ENCODE assay signal across 15 mouse cellular contexts in genomic region chr13:55542891-55543290, GRCm38 (mm10). TPM values are rescaled to one million over a fixed set of nuclear protein-coding genes. Genes with fewer than 3 reads are reported as not detected.
DNase-seq lines count a peak whose midpoint lies in the region; ATAC-seq and TF ChIP-seq lines count a peak whose summit lies in the region.
"Had no signal": no experiment of that assay in that cellular context is flagged by ENCODE, and none has a peak within 500 bp of the region (broad histone marks: within the 10 kb centered on the region; RNA-seq: fewer than 3 reads in every experiment).

No protein-coding gene starts in this region.

- no peak for TF ChIP-seq CTCF in lung, postnatal 0 days (IDR thresholded peaks at IDR 0.05)
- TF ChIP-seq CTCF in left cerebral cortex, adult 2 months (IDR thresholded peaks at IDR 0.05), result no peak

- WGBS in lung, postnatal 0 days, result 90% methylated on average over 4 of the region's 4 CpGs

- H3K4me3 ChIP-seq in lung, postnatal 0 days (ENCODE audit: low read depth, low read length), result no peak overlapping the region
- H3K4me3 ChIP-seq in left cerebral cortex, adult 2 months, result no peak overlapping the region
- H3K4me3 ChIP-seq: embryonic facial prominence, embryonic 13.5 days; heart, adult 2 months; liver, embryonic 13.5 days had no signal

- intact Hi-C loops in left cerebral cortex, adult 2 months (cut with DNase I), result no loop called here

- no peak overlapping the region for H3K27ac ChIP-seq in lung, postnatal 0 days (ENCODE audit: low read length)
- H3K27ac ChIP-seq in left cerebral cortex, adult 2 months, result no peak overlapping the region
- H3K27ac ChIP-seq: embryonic facial prominence, embryonic 13.5 days; heart, adult 2 months; liver, embryonic 13.5 days had no signal

- no peak overlapping the region for H3K4me2 ChIP-seq in lung, postnatal 0 days (replicated peaks; ENCODE audit: low read depth, low read length)
- H3K4me2 ChIP-seq: embryonic facial prominence, embryonic 13.5 days; liver, embryonic 13.5 days had no signal

- peak; percentile 23 for DNase-seq in cerebellum, adult 11-12 months
- no peak for DNase-seq in cerebellum, adult 9-10 months
- peak; percentile 29 for DNase-seq in ovary, postnatal 10 days (ENCODE audit: low spot score)
- no peak for DNase-seq in ovary, adult 18-20 months (ENCODE audit: low spot score)
- DNase-seq in lung, postnatal 0 days (ENCODE audit: low spot score), result no peak
- no peak for DNase-seq in left cerebral cortex, adult 2 months (ENCODE audit: extremely low spot score in 1 of 2, low spot score in 2 of 2)
- DNase-seq in spleen, adult 12 weeks (ENCODE audit: low spot score), result no peak
- no peak for DNase-seq in left cerebral cortex, adult 9 months (ENCODE audit: low spot score in 2 of 2)
- DNase-seq: gastrocnemius, postnatal 10 days; heart, adult 2 months; liver, embryonic 13.5 days; thymus, adult 18-20 months had no signal

- H3K9me3 ChIP-seq in lung, postnatal 0 days (ENCODE audit: low read length), result no peaks in the 10 kb centered on the region
- H3K9me3 ChIP-seq: embryonic facial prominence, embryonic 13.5 days; liver, embryonic 13.5 days had no signal

- H3K27me3 ChIP-seq in lung, postnatal 0 days (replicated peaks; ENCODE audit: insufficient read depth, low read length), result no peaks in the 10 kb centered on the region
- H3K27me3 ChIP-seq: embryonic facial prominence, embryonic 13.5 days; liver, embryonic 13.5 days had no signal

- 0 out of 2 replicates have a peak, but pooled peaks have one; percentile 16 for ATAC-seq in lung, postnatal 0 days
- ATAC-seq: inflammation-experienced regulatory T-cells, adult 6 months; midbrain, embryonic 16.5 days had no signal

- peaks cover 22% of the 10 kb centered on the region; the same call in 1 of the 2 replicates for H3K36me3 ChIP-seq in lung, postnatal 0 days (ENCODE audit: insufficient read depth, low read length)

- no peak overlapping the region for H3K9ac ChIP-seq in lung, postnatal 0 days (replicated peaks; ENCODE audit: low read depth)
- H3K9ac ChIP-seq: liver, embryonic 13.5 days had no signal

- H3K4me1 ChIP-seq in lung, postnatal 0 days (ENCODE audit: insufficient read depth, low read depth, low read length), result no peaks in the 10 kb centered on the region
- H3K4me1 ChIP-seq: embryonic facial prominence, embryonic 13.5 days had no signal

- no peak for TF ChIP-seq EP300 in lung, postnatal 0 days (IDR thresholded peaks at IDR 0.05)

RNA-seq across cellular contexts. Expression of gene Ddx41, which starts 6.4 kb away (rescaled TPM):
- 35.3 and 36.8 TPM in 2 replicates for polyA plus RNA-seq in lung, postnatal 0 days (2015; fragmentation: Nextera tagmentation; extraction: Ambion mirVana)
- total RNA-seq in left cerebral cortex, adult 2 months (2021), result 10 to 100 TPM; 63.7 to 65.7 TPM

RNA-seq across cellular contexts. Expression of gene Dok3, which starts 13.8 kb away (rescaled TPM):
- polyA plus RNA-seq in lung, postnatal 0 days (2015; fragmentation: Nextera tagmentation; extraction: Ambion mirVana), result 8.1 and 9.1 TPM in 2 replicates
- total RNA-seq in left cerebral cortex, adult 2 months (2021), result 10 to 100 TPM; 10.1 to 18.2 TPM

RNA-seq across cellular contexts. Expression of gene Fam193b, which starts 28.0 kb away (rescaled TPM):
- 23.1 and 27.4 TPM in 2 replicates for polyA plus RNA-seq in lung, postnatal 0 days (2015; fragmentation: Nextera tagmentation; extraction: Ambion mirVana)
- 10 to 100 TPM; 90.5 to 98.1 TPM for total RNA-seq in left cerebral cortex, adult 2 months (2021)

RNA-seq across cellular contexts. Expression of gene Pdlim7, which starts 29.4 kb away (rescaled TPM):
- polyA plus RNA-seq in lung, postnatal 0 days (2015; fragmentation: Nextera tagmentation; extraction: Ambion mirVana), result 109 and 111 TPM in 2 replicates
- total RNA-seq in left cerebral cortex, adult 2 months (2021), result 100 to 1,000 TPM in 1 of 2 experiments, 10 to 100 TPM in 1; 94.9 to 114 TPM

RNA-seq across cellular contexts. Expression of gene Tmed9, which starts 30.6 kb away (rescaled TPM):
- 112 and 113 TPM in 2 replicates for polyA plus RNA-seq in lung, postnatal 0 days (2015; fragmentation: Nextera tagmentation; extraction: Ambion mirVana)
- total RNA-seq in left cerebral cortex, adult 2 months (2021), result 100 to 1,000 TPM; 128 to 141 TPM

Comparison
In these comparisons a context has a peak if more than half of its experiments do, and no peak if none do; other contexts are left out.
1. DNase-seq: peak in cerebellum, adult 11-12 months (single experiment) and ovary, postnatal 10 days (single experiment); none in cerebellum, adult 9-10 months (single experiment), ovary, adult 18-20 months (single experiment), lung, postnatal 0 days (single experiment), left cerebral cortex, adult 2 months (0 of 2), spleen, adult 12 weeks (single experiment) and left cerebral cortex, adult 9 months (0 of 2).